Mouse (Mus musculus) induced T-regulatory cell, adult 2 months (primary cell): ENCODE results near the gene Clic3.
A peak's percentile ranks its signal among the peaks of the same experiment; 100 is the strongest.

ENCODE experiments used
- DNase-seq: peaks from one replicate; pipeline ENCODE4 v3.0.0-alpha.2; 2012; ENCODE audit warnings: low read depth

Gene Clic3

GRCm38 (mm10) chr2:25442682-25443081, 14.0 kb upstream of the Clic3 start:
- DNase-seq, result no peak

- DNase-seq, result no peak
These were observed 5.6 kb upstream of the Clic3 start for GRCm38 (mm10) chr2:25450853-25451647.

GRCm38 (mm10) chr2:25452951-25453350, 3.7 kb upstream of the Clic3 start:
- no peak for DNase-seq

- DNase-seq, result no peak
These were observed 621 bp downstream of the Clic3 start for GRCm38 (mm10) chr2:25457022-25457896.

GRCm38 (mm10) chr2:25458911-25459310, 2.3 kb downstream of the Clic3 start:
- no peak for DNase-seq

GRCm38 (mm10) chr2:25460135-25460534, 3.5 kb downstream of the Clic3 start:
- no peak for DNase-seq

GRCm38 (mm10) chr2:25460551-25461309, 4.1 kb downstream of the Clic3 start, which contains the start of gene Paxx:
TSS of gene Paxx (minus strand) at chr2:25461094.
- peak; percentile 100 for DNase-seq

- no peak for DNase-seq
These were observed 4.8 kb downstream of the Clic3 start for GRCm38 (mm10) chr2:25461407-25461806.

- DNase-seq, result no peak
These were observed 7.0 kb downstream of the Clic3 start for GRCm38 (mm10) chr2:25463630-25464029.

- no peak for DNase-seq
These were observed 8.6 kb downstream of the Clic3 start for GRCm38 (mm10) chr2:25465256-25465655.

- peak; percentile 91 for DNase-seq
These were observed 9.4 kb downstream of the Clic3 start for GRCm38 (mm10) chr2:25465816-25466635.

- no peak for DNase-seq
These were observed 11.1 kb downstream of the Clic3 start for GRCm38 (mm10) chr2:25467606-25468303.

GRCm38 (mm10) chr2:25468962-25469915, 12.6 kb downstream of the Clic3 start:
- DNase-seq, result no peak

- no peak for DNase-seq
These were observed 13.3 kb downstream of the Clic3 start, which contains the start of gene Ptgds for GRCm38 (mm10) chr2:25469969-25470368. TSS of gene Ptgds (minus strand) at chr2:25470046.

GRCm38 (mm10) chr2:25472550-25472949, 15.9 kb downstream of the Clic3 start:
- DNase-seq, result no peak

GRCm38 (mm10) chr2:25477541-25477940, 20.9 kb downstream of the Clic3 start:
- no peak for DNase-seq

GRCm38 (mm10) chr2:25477967-25478675, 21.5 kb downstream of the Clic3 start:
- no peak for DNase-seq

- no peak for DNase-seq
These were observed 23.1 kb downstream of the Clic3 start for GRCm38 (mm10) chr2:25479551-25480311.
